Mouse (Mus musculus) CD4-positive helper T cell, adult 2 months (primary cell): ENCODE data around the gene Cldn2.
A peak's percentile ranks its signal among the peaks of the same experiment; 100 is the strongest.

ENCODE experiments used
- DNase-seq: peaks from one replicate; pipeline ENCODE4 v3.0.0-alpha.2; 2012; ENCODE audit warnings: low read depth, missing footprints, low spot score

Gene Cldn2

GRCm38 (mm10) chrX:139807391-139807790, 6.8 kb downstream of the Cldn2 start:
- no peak for DNase-seq

DNA sequence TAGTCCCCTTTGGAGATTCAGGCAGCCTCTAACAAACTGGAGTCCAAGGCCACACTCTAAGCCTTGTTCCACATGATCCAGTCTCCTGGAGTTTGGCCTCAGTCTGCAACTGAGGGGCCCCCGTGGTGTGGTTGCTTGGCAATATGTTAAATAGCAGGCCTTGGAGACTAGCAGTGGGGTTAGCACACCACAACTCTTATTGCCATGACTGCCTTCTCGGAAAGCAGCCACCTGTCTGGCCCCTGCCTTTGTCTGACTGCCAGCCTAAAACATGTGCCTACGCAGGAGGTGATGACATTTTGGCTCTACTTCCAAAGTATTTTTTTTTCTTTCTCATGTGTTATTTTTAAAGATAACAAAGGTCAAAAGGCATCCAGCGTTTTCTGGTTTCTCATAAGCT, 7.5 kb downstream of the Cldn2 start:
- no peak for DNase-seq

- no peak for DNase-seq
Measured at GRCm38 (mm10) chrX:139808501-139808900, 7.9 kb downstream of the Cldn2 start.

DNA sequence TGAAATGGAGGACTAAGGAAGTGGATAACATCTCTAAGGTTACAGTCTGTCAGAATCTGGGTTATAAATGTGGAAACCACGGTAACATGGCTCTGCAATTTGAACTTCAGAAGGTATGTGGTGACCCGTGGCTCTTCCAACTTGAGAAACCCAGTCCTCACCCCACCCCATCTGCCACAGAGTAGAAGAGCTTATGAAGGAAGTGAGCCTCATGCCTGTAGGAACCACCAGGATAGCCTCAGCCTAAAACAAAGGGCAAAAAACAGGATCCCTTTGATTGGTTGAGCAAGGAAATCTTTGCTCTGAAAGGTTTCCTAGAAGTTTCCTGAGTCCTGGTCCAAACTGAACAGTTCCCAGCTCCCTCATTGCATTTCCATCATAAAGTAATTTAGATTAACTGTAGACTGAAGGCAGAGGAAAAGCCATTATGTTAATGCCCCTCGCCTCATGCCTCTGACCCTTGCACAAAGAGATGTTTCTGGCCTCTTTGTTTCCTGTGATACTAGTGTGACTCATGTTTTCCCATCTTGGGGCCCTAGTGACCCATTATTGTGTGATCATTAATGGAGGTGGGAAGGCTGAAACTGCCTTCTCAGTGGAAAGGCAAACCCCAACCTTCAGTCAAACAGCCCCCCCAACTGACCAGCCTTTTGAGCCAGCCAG, 12.1 kb downstream of the Cldn2 start:
- DNase-seq, result peak; percentile 5

GRCm38 (mm10) chrX:139813299-139814002, 12.8 kb downstream of the Cldn2 start:
- no peak for DNase-seq

- DNase-seq, result peak; percentile 42
Measured at GRCm38 (mm10) chrX:139814018-139814635, 13.5 kb downstream of the Cldn2 start.

GRCm38 (mm10) chrX:139815201-139815600, 14.6 kb downstream of the Cldn2 start:
- no peak for DNase-seq

DNA sequence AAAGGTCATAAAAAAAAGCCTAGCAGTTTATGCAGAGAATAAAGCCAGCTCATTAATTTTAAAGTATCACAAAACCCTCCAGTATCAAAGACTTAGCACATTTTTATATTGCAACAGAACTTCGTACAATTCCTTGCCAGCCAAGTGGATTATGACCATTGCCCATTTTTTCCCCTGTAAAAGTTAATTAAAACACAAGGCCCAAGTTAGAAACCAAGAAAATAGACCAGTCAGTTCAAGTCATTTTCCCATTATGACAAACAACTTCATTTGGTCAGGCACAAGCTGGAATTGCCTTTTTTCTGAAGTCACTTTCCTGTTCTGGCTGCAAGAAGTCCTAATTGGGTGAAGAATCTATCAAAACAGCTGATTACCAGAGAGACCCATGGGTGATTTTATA, 24.8 kb downstream of the Cldn2 start:
- DNase-seq, result no peak

- DNase-seq, result no peak
Measured at GRCm38 (mm10) chrX:139826926-139827325, 26.3 kb downstream of the Cldn2 start.

GRCm38 (mm10) chrX:139828363-139829092, 27.9 kb downstream of the Cldn2 start:
- no peak for DNase-seq

GRCm38 (mm10) chrX:139832464-139832863, 31.8 kb downstream of the Cldn2 start:
- peak; percentile 36 for DNase-seq

DNA sequence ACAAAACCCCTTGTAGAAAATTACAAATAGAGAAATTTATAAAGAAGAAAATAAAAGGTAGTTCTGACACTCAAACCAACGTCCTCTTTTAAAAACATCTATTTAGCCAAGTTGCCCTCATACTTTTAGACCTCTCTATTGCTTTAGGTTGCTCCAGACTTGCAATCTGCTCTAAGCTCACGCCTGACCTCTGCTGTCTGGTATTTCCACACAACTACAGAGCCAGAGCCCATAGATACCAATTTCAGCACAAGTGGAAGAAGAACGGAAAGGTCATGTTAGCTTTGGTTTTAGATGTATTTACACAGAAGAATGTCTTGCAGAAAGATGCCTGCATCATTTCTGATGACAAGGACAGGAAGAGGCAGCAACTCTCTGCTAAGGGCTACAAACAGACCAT, 38.4 kb downstream of the Cldn2 start:
- no peak for DNase-seq

- DNase-seq, result no peak
Measured at GRCm38 (mm10) chrX:139841091-139841490, 40.5 kb downstream of the Cldn2 start.

DNA sequence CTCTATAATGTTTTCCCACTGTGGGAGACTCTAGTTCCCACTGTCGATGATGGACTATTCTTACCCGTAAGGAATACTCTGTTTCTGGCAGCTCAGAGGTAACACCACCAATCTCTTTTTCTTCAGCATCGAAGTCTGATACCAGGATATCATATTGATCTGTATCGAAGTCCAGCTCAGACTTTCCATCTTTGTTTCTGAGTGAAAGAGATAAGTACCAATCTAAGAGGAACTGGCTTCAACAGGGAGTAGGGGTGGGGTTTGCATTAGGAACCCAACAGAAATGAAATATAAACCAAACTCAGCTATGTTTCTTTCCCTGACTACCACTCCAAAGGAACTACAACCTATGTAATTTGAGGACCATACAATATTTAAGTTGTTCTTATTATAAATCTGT, 54.2 kb downstream of the Cldn2 start:
- DNase-seq, result no peak

- no peak for DNase-seq
Measured at GRCm38 (mm10) chrX:139859402-139859801, 58.8 kb downstream of the Cldn2 start.
